Mouse (Mus musculus): ENCODE results near the gene Smok3b.
A peak's percentile ranks its signal among the peaks of the same experiment; 100 is the strongest.

Gene Smok3b

DNA sequence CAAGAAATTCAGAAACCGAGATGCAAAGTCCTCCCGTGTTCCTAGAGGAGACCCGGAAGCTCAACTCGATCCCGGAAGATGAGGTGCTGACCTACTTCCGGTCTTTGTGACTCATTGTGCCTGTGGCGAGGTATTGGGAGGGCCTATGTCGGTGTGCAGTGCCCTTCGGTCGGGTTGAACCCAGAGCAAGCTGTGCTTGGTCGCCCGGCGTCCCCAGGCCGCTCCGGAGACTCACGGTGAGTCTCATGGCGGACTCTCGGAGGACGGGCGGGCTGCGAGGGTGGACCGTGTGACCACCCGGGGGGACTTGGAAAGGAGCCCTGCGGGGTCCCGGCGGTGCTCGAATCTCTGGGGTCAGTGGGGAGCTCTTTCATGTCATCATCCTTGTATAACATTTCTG is 63.8 kb downstream of the Smok3b start, which contains the start of gene Zkscan1:
Gene Zkscan1 (plus strand): TSS at position 89 of the 400 bp plus-strand sequence.
- peak; percentile 97 for DNase-seq (ENCODE audit: low read depth, low spot score)

DNA sequence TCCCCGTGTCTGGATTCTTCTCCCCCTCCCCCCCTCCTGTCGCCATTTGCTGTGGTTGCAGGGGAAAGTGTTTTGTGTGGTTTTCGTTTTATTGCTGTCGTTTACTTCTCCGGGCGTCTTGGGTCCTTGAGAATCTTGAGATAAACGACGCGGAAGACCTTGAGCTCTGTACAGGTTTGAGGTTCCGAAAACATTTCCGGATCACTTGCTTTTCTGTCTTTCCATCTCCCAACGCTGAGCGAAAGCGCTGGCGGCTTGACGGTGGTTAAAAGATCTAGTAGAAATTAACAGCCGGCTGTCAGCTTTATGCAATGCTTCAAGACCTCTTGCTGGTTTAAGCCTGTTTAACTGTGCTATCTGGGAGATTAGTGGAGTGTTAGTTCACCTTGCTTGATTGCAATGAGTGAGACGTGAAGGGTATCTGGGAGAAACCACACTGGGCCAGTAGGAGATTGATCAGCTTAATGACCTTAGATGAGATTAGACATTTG is 64.2 kb downstream of the Smok3b start:
- DNase-seq (ENCODE audit: low read depth, low spot score) = peak; percentile 26

DNA sequence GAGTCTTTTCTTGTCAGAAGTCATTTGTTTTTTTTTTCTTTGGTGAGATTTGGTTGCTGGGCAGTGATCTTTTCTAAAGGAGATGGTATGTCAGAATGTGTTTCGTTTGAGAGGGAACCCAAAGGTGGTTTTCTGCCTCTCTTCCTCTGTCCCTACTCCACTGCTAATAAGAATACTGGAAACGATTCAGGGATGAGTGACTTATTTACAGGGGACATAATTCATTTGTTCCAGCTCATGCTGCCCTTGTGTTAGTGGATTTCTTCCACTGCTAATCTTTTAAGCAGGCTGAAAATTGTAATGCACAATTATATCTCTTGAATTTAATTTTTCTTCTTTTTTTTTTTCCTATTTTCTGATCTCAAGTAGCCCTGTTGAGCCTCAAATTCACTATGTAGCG is 65.6 kb downstream of the Smok3b start:
- DNase-seq (ENCODE audit: low read depth, low spot score) = no peak

DNA sequence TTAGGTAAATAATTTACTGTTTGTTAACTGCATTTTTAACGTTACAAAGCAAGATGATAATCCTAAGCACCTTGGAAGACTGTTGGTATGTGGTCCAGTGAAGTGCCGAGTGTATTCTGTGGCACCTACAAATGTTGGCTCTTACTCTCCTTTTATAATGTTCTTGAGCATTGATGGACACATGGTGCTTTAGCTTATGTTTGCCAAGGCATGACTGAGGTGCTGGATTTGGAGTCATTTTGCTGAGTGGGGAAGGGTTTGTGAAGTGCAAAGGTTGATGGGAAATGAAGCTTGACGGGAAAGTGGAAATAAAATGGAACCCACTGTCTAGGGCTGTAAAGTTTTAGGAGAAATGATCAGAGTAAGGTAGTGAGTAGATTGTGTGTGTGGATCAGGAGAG is 67.1 kb downstream of the Smok3b start:
- no peak for DNase-seq (ENCODE audit: low read depth, low spot score)

DNA sequence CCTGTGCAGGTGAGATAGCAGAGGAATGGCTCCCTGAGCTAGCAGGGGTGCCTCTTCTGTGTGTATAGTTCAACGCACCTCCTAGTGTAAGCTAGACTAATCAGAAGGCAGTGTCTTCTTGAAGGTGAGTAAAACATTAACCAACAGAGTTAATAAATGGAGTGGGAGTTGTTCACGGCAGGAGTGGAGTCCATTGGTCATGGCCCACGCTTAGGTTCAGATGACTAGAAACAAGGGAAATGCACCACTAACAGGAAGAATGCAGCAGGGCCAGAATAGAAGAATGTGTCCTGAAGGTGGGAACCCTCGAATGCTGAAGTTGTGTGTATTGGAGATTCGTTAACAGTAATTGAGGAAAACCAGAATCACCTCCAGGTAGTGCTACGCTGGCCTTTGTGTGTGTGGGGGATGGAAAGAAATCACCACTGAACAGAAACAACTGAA is 67.9 kb downstream of the Smok3b start:
- DNase-seq (ENCODE audit: low read depth, low spot score) = no peak

DNA sequence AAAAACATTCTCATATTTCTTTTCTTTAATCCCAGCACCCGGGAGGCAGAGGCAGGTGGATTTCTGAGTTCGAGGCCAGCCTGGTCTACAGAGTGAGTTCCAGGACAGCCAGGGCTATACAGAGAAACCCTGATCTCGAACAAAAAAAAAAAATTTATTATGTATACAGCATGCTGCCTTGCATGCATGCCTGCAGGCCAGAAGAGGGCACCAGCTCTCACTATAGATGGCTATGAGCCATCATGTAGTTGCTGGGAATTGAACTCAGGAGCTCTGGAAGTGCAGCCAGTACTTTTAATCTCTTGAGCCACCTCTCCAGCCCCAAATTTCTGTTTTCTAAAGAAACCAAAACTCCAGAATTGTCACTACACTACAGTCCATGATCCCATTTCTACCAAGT is 69.0 kb downstream of the Smok3b start:
- no peak for DNase-seq (ENCODE audit: low read depth, low spot score)

DNA sequence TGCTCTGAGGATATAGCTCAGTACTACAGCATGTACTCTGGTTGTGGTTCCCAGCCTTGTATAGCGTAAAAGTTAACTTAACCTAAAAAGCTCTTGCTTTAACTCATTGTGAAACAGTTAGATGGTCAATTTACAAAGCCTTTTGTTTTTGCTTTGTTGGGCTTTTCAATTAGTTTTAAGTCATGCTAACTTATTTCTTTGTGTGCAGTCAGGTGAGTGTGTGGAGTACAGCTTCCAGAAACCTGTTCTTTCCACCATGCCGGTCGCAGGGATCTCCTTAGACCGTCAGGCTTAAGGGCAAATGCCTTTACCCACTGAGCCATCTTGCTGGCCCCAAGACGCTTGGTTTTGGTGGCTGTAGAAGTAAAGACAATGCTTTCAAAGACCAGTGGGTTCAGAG is 69.5 kb downstream of the Smok3b start:
- no peak for DNase-seq (ENCODE audit: low read depth, low spot score)

DNA sequence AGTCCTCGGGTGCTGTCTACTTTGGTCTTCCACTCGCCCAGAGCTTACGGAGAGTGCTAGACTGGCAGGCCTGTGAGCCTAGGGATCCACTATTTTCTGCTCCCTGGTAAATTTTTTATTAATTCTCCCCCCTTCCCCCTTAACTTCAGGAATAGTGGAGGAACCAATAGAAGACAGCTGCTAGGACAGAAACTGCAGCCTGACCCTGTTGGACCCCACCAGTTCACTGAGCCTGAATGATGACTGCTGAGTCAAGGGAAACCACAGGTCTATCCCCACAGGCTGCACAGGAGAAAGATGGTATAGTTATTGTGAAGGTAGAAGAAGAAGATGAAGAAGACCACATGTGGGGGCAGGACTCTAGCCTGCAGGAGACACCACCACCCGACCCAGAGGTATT is 71.5 kb downstream of the Smok3b start:
- DNase-seq (ENCODE audit: low read depth, low spot score) = no peak

DNA sequence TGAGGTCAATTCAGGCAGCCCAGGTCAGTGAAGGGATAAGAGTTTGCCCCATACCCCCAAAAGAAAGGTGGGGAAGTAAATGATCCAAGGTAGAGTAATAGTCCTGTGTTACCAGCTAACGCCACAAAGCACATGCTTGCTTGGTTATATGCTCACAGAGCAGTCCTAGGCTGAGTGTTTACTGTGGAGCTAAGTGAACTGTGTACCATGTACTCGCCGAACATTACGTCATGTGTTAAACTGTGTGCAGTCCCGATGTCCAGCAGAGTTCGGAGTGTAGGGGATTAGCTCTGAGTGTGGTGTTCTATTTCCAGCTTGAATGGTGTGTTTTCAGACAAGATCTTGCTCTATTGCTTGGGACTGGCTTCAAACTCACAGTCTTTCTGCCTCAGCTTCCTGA is 73.2 kb downstream of the Smok3b start:
- no peak for DNase-seq (ENCODE audit: low read depth, low spot score)

Data from brain, adult 2 months (tissue).